Mouse (Mus musculus) kidney, adult 11 months (tissue): ENCODE data around the gene Ostm1.

Experiments
- DNase-seq: peaks from one replicate; pipeline ENCODE4 v3.0.0; 2022

Ostm1 gene

DNA sequence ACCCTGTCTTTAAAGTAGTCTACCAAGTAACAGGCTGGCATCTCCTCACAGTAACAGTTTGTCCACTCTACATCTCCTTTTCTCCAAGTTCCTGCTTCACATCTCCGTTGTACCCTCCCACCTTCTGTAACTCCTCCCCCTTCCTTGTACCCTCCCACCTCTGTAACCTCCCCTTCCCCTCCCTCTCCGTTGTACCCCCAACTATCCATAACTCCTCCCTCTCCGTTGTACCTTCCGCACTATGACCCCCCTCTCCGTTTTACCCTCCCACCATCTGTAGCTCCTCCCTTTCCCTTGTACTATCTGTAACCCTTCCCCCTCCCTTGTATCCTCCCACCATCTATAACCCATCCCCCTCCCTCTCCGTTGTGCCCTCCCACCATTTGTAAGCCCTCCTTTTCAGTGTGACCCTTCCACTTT, 97.0 kb downstream of the Ostm1 start:
- no peak for DNase-seq

DNA sequence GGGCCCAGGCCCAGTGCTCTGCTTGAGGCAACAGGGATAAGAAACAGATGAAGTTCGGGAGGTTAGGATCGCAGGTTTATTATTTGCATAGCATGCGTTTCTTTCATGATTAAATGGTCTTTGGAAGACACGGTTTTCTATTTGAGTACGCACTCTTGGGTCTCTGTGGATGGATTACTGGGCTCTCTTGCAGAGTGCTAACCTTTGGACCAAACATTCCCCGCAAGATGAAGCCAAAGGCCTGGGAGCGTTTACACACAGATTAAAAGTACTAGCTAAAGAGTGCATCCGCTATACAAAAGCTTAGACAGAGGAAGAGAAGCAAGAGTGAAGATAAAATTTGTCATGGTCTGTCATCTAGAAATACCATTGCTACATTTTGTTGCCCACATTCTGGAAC, 98.8 kb downstream of the Ostm1 start:
- DNase-seq: no peak

DNA sequence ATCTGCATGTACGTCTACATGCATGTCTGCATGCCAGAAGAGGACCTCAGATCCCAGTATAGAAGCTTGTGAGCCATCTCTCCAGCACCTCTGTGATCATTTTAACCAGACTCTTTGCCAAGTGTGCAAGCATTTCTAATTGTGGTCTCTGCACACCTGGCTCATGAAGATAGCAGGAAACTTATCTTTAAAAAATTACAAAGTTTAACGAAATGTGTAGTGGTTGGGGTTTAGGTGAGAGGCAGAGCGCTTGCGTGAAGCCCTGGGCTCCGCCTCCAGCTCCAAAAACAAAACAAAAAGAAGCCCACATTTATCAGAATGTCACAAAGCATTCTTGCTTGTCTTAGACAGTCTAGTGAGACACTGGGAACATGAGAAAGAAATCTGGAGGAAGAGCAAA, 104.3 kb downstream of the Ostm1 start:
- no peak for DNase-seq

DNA sequence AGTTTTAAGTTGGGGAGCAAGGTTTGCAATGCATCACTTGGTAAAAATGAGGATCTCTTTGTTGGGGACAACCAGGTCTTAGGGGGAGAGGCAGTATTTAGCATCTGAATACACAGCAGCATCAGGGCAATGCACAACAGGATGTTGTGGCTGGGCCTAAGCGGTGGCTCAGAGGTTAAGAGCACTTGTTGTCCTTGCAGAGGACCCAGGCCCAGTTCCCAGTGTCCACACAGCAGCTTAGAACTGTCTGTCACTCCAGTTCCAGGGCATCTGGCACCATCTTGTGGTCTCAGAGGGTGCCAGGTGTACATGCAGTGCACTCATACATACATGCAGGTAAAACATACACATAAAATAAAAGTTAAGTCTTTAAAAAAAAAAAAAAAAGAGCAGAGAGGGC, 106.1 kb downstream of the Ostm1 start:
- no peak for DNase-seq

GRCm38 (mm10) chr10:42690233-42691028, 106.8 kb downstream of the Ostm1 start:
- DNase-seq: no peak

GRCm38 (mm10) chr10:42691051-42691450, 107.4 kb downstream of the Ostm1 start:
- no peak for DNase-seq

DNA sequence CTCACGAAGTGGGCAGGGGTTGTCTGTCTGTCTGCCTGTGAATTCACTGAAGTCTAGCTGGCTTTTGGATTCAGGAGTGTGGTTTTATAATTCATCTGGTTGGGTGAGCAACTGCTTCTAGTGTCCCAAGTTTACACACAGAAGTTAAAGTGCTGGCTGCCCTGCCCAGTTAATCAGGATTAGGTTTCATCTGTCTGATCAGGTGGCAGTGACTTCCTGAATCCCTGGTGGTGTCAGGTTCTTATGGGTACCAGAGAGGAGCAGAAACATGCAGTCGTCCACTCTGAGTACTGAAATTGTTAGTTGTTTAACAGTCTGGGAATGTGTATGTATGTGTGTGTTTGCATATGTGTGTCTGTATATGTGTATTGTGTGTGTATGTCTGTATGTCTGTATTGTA, 108.5 kb downstream of the Ostm1 start:
- no peak for DNase-seq

DNA sequence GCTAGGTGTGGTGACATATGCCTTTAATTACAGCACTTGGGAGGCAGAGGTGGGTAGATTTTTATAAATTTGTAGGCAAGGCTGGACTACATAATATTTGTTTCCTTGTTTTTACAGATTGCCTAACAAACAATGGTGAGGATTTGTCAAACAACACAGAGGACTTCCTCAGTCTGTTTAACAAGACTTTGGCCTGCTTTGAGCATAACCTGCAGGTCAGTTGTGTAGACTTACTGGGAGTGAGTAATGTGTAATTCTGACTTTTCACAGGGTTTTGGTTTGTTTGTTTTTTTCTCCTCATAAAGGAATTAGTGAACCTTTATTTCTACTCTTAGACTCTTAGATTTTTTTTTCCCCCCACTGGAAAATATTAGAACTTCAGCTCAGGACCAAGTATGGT, 109.2 kb downstream of the Ostm1 start:
- DNase-seq: no peak

- no peak for DNase-seq
Observed at GRCm38 (mm10) chr10:42693482-42693881, 109.9 kb downstream of the Ostm1 start.

DNA sequence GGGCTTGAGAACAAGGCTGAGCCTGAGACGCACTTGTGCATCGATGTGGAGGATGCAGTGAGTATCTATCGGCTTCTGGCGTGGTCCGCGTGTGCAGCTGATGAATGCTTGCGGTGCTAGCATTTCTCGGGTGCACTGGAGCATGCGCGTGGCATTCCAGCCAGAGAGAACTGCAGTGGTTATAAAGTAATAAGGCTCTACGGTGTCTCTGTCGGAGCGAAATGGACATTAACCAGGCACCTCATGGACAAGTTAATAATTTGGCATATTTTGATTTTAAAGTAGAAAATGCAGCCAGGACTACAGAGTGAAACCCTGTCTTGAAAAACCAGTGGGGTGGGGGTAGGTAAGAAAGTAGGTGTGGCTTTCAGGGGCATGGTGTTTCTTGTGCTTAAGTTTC, 112.7 kb downstream of the Ostm1 start:
- peak; percentile 72 for DNase-seq

- peak; percentile 82 for DNase-seq
Observed at GRCm38 (mm10) chr10:42697007-42697406, 113.4 kb downstream of the Ostm1 start.

DNA sequence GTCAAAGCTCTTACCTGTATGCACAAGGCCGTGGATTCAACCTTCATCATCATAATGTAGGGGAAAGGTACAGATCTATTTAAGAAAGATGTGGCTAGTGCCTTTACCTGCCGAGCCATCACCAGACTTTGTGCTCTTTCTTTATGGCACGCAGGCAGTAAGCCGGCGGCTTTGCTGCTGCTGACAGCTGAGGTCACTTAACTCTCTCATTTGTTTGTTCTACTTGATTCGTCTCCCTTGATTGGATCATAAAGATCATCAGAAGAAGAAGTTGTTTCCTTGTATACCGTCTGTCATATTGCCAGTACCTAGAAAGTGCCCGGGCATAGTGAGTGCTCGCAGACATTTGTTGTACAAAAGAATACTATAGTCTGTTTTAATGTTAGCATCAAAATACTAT, 114.8 kb downstream of the Ostm1 start:
- no peak for DNase-seq

GRCm38 (mm10) chr10:42698994-42699393, 115.4 kb downstream of the Ostm1 start:
- DNase-seq: no peak

DNA sequence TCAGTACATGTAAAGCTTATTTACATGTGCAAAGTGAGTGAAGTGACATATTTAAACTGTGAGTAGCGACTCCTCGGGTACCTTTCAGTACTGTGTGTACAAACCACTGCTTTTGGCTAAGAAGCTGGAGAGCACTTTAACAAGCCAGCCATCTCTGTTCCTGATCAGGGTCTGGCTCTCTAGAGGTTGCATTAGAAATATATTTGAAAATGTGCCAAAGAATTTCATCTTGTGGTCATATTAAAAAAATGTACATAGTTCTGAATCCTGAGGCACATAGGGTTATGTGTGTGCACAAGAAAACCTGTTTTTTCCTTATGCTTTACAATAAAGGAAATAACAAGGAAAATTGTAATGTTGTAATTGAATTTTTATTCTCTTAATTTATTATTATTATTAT, 118.5 kb downstream of the Ostm1 start:
- no peak for DNase-seq

DNA sequence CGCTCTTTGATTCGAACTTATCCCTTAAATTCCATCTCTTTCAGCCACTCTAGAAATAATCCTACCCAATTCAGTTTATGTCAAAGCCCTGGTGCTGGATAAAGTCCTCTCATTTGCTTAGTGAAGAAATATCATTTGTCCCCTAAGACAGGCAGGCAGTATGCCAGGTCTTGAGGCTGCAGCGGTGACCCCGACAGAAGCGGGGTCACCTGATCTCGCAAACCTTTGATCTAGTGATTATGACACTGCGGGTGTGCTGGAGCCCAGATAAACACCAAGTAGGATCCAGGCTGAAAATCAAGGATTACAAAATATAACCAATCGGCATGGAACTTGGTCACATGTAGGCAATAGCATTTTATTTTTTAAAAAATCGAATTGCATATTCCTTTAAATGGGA, 131.1 kb downstream of the Ostm1 start:
- peak; percentile 15 for DNase-seq

GRCm38 (mm10) chr10:42715366-42716035, 131.9 kb downstream of the Ostm1 start:
- DNase-seq: peak; percentile 11

DNA sequence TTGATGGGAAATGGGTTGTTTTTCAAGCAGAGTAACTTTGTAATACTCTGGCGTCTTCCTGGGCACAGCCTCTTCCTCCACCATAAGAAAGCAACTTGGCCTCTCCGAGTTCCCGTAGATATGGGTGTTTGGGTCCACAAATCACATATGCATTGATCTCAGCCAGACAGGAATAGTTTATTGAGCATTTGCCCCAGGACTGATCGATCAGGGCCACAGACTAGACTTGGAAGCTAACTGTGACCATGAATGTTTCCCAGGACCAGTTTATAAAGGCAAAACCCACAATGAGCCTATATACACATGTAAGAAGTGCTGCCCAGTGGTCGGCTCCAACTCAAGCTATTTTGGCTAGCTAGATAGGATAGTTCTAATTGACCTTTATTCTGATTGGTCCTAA, 138.5 kb downstream of the Ostm1 start:
- DNase-seq: no peak

DNA sequence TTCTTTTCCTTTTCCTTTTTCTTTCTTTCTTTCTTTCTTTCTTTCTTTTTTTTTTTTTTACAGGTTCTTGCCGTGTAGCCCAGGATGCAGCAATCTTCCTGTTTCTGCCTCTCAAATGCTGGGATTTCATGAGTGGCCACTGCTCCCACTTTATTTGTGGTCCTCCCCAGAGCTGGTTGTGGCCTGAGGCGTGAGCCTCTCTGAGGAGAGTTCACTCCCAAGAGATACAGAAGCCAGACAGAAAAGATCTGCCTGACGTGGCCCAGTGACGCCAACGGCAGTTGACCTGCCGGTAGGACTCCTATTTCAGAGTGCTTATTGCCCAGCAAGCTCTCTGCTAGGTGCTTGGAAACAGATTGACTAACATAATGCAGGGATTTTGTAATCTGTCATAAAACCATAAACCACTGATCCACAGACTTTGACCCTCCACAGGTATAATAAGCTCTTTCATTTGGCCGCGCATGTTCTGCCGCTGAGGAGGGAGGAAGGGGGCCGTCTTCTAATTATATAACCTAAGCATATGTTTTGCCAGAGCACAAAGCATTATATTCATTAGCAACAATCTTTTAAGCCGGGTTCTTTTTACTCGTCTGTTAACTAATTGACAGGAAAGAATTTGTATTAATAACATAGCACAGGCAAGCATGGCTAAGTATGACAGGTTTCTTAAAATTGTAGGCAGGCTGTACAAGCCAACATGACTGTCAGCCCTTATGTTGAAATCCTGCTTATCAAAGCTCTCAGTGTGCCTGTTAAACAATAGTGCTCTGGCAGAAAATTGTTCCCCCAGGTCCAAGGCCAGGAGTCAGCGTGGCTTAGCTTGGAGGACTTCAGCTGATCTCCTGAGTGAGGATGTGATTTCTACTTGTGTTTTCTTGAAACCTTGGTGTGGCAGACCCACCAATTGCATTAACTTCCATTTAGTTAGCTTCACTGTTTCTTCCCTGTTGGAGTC, 139.9 kb downstream of the Ostm1 start:
- no peak for DNase-seq

DNA sequence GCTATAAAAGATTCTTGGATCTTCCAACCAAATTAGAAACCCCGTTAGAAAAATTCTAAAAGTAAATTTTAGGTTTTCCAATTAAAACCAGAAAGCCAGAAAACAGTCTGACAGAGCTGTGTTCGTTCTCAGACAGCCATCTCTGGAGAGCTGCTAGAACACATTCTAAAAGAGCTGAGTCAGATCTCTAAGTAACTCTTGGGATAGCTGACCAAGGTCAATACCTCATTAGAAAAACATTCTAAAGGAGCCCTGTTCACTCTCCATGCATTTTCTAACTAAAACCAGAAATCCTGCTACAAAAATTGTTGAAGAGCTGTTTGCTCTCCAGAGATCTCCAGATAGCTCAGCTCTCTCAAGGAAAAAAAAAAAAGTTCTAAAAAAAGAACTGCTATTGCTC, 146.0 kb downstream of the Ostm1 start:
- DNase-seq: no peak

DNA sequence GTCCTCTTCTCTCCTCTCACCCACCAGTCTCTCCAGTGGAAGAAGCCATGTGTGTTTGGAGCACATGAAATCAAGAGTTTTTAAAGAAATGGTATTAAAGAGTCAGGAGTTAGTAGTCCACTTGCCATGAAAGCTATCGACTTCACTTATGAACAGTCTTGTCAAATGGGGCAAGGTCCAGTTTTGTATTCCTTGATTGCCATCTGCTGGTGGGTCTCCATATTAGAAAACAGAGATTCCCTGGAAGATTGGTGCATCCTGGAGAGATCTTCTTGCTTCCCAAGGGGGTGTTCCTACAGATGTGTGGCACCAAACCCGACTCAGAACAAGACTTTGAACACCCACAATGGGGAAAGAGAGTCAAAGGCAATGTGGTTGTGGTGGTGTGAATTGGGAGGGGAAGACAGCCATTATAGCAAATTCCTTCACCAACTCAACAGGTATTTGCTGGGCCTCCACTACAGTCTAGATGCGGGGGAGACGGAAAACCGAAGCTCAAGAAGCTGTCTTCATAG, 151.0 kb downstream of the Ostm1 start:
- DNase-seq: peak; percentile 26

GRCm38 (mm10) chr10:42751813-42752212, 168.2 kb downstream of the Ostm1 start:
- no peak for DNase-seq
